Mouse (Mus musculus) heart, embryonic 10.5 days (tissue): ENCODE data around the gene Cdc42bpb. TPM values are rescaled to one million over a fixed set of nuclear protein-coding genes. Genes with fewer than 3 reads are reported as not detected.
A peak's percentile ranks its signal among the peaks of the same experiment; 100 is the strongest.

Experiments
- DNase-seq: peaks from one replicate; pipeline ENCODE4 v3.0.0-alpha.2; 2017; ENCODE audit warnings: low spot score
- H3K27ac ChIP-seq: fragments of 300-500 bp; sonication (generic); 2 replicates; pipeline ENCODE4 v1.5.1; 2016; ENCODE audit warnings: mild to moderate bottlenecking
- H3K27me3 ChIP-seq: fragments of 300-500 bp; sonication (generic); 2 replicates; pipeline ENCODE4 v1.6.1; 2016; ENCODE audit warnings: mild to moderate bottlenecking; ENCODE audit not compliant: poor library complexity, insufficient read depth, severe bottlenecking
- H3K36me3 ChIP-seq: fragments of 300-500 bp; sonication (generic); 2 replicates; pipeline ENCODE4 v1.6.1; 2016; ENCODE audit warnings: mild to moderate bottlenecking, moderate library complexity
- H3K4me1 ChIP-seq: fragments of 300-500 bp; sonication (generic); 2 replicates; pipeline ENCODE4 v1.6.1; 2016; ENCODE audit warnings: mild to moderate bottlenecking
- H3K4me3 ChIP-seq: fragments of 300-500 bp; sonication (generic); 2 replicates; pipeline ENCODE4 v1.5.1; 2016; ENCODE audit warnings: mild to moderate bottlenecking, moderate library complexity
- H3K9me3 ChIP-seq: fragments of 300-500 bp; sonication (generic); 2 replicates; pipeline ENCODE4 v1.6.1; 2016; ENCODE audit warnings: mild to moderate bottlenecking, moderate library complexity
- WGBS: fragments of 180-500 bp; shearing (Covaris S2); methylation state at CpG from one replicate; pipeline ENCODE4 v1.1.7; 2016; 5-methylcytosine and 5-hydroxymethylcytosine counted together
- polyA plus RNA-seq: library from polyadenylated mRNA; unstranded; fragments of >200 nt; fragmentation: Nextera tagmentation; extraction: Ambion mirVana; gene quantifications from 2 replicates; pipeline ENCODE4 v1.2.1, GENCODE M21; 2016

Cdc42bpb gene
- polyA plus RNA-seq, 1 experiment from 2014 or later = 33.1 TPM

GRCm38 (mm10) chr12:111411631-111412355 is 34.3 kb upstream of the Cdc42bpb start:
- peaks cover 32% of the 10 kb centered on the region for H3K4me1 ChIP-seq
- H3K36me3 ChIP-seq = no peaks in the 10 kb centered on the region
- 73% methylated on average over 8 of the region's 8 CpGs for WGBS
- no peak for DNase-seq
- H3K27me3 ChIP-seq = peaks cover 68% of the 10 kb centered on the region
- no peaks in the 10 kb centered on the region for H3K9me3 ChIP-seq
- peak overlapping the region; percentile 85; the same call in 1 of the 2 replicates for H3K27ac ChIP-seq
- H3K4me3 ChIP-seq = no peak overlapping the region

GRCm38 (mm10) chr12:111409583-111409982 is 32.1 kb upstream of the Cdc42bpb start:
- Histone ChIP-seq H3K36me3 (no peaks in the 10 kb centered on the region), H3K27ac (no peak overlapping the region), H3K4me1 (peaks cover 31% of the 10 kb centered on the region), H3K4me3 (no peak overlapping the region), H3K27me3 (peaks cover 72% of the 10 kb centered on the region), H3K9me3 (no peaks in the 10 kb centered on the region)
- no peak for DNase-seq
- 35% methylated on average over 5 of the region's 5 CpGs for WGBS

- H3K4me1 ChIP-seq = peaks cover 13% of the 10 kb centered on the region
- H3K36me3 ChIP-seq = no peaks in the 10 kb centered on the region
- DNase-seq = no peak
- peaks cover 75% of the 10 kb centered on the region for H3K27me3 ChIP-seq
- 2% methylated on average over 24 of the region's 24 CpGs for WGBS
- H3K4me3 ChIP-seq = peak within 1 kb of the TSS; percentile 37
- no peaks in the 10 kb centered on the region for H3K9me3 ChIP-seq
- peak within 1 kb of the TSS; percentile 72 for H3K27ac ChIP-seq
Observed at GRCm38 (mm10) chr12:111406622-111407021, 29.1 kb upstream of the Cdc42bpb start, which contains the start of gene Lbhd2. TSS of gene Lbhd2 (plus strand) at chr12:111406809.

- H3K9me3 ChIP-seq = no peaks in the 10 kb centered on the region
- H3K36me3 ChIP-seq = no peaks in the 10 kb centered on the region
- no peak overlapping the region for H3K27ac ChIP-seq
- H3K4me1 ChIP-seq = peaks cover 14% of the 10 kb centered on the region
- H3K27me3 ChIP-seq = peaks cover 67% of the 10 kb centered on the region
- 56% methylated on average over 10 of the region's 10 CpGs for WGBS
- no peak overlapping the region for H3K4me3 ChIP-seq
- DNase-seq = no peak
Observed at GRCm38 (mm10) chr12:111404880-111405279, 27.4 kb upstream of the Cdc42bpb start.

DNA sequence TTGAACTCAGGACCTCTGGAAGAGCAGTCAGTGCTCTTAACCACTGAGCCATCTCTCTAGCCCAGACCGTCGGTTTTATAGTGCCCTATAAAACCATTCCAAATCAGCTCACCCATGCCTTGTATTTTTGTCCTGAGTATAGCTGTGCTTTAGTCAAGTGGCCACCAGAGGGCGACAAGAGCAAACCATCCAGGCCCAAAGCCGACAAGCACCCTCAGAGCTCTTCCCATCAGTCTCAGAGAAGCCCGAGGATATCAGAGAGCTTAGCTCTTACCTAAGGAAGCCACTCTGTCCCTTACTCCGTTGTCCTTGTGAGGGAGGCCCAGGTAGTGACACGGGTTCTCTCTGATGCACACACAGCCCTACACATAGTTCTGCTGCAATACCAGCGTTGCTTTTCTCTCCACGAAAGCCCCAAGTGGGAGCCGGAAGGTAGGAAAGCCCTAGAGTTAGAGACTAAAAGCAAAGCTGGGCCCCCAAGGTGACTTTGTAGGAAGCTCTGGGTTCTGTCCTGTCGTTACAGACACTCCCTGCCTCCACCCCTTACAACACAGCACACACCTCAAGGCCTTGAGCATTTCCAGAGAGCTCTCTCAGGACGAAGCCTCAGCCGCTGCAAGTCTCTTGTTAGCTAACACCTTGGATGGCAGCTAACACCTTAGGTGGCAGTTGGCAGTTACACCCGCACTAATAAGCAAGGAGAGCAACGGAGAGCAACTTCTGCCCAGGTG is 24.1 kb upstream of the Cdc42bpb start:
- no peaks in the 10 kb centered on the region for H3K36me3 ChIP-seq

DNA sequence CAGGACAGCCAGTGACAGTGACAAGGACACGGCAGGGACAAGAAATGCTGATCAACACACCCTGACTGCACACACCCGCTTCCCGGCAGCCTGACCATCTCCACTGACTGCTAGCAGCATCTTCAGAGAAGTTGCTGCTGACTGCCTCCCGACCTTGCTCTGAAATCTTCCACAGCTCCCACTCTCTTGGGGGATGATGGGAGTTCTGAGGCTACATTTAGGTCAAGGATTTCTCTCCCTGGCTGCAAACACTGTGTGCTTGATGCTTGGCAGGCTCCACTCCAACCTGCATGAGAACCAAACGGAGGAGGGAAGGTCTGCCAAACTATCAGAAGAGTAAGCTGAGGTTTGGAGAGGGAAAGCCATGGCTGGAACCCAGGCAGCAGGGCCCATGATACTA is 19.5 kb upstream of the Cdc42bpb start:
- 0 out of 2 replicates have a peak overlapping the region, but pooled peaks have one; percentile 13 for H3K27ac ChIP-seq
- no peaks in the 10 kb centered on the region for H3K36me3 ChIP-seq
- H3K4me3 ChIP-seq = no peak overlapping the region
- DNase-seq = no peak
- H3K4me1 ChIP-seq = peaks cover 19% of the 10 kb centered on the region
- WGBS = 53% methylated on average over 5 of the region's 5 CpGs
- H3K27me3 ChIP-seq = peaks cover 38% of the 10 kb centered on the region
- H3K9me3 ChIP-seq = no peaks in the 10 kb centered on the region

More for the DNA sequence above, 24.1 kb upstream of the Cdc42bpb start:
- H3K27ac ChIP-seq = peak overlapping the region; percentile 42; the same call in 1 of the 2 replicates
- H3K4me3 ChIP-seq = no peak overlapping the region
- peaks cover 20% of the 10 kb centered on the region for H3K4me1 ChIP-seq
- DNase-seq = no peak
- WGBS = 18% methylated on average over 15 of the region's 15 CpGs
- H3K9me3 ChIP-seq = no peaks in the 10 kb centered on the region
- peaks cover 59% of the 10 kb centered on the region for H3K27me3 ChIP-seq

- Histone ChIP-seq H3K36me3 (no peaks in the 10 kb centered on the region), H3K4me3 (no peak overlapping the region), H3K4me1 (peaks cover 14% of the 10 kb centered on the region; the same call in 1 of the 2 replicates), H3K27ac (no peak overlapping the region), H3K27me3 (peaks cover 20% of the 10 kb centered on the region; the same call in 1 of the 2 replicates), H3K9me3 (no peaks in the 10 kb centered on the region)
- no peak for DNase-seq
- WGBS = 82% methylated on average over 6 of the region's 6 CpGs
Observed at GRCm38 (mm10) chr12:111394008-111394407, 16.5 kb upstream of the Cdc42bpb start.

DNA sequence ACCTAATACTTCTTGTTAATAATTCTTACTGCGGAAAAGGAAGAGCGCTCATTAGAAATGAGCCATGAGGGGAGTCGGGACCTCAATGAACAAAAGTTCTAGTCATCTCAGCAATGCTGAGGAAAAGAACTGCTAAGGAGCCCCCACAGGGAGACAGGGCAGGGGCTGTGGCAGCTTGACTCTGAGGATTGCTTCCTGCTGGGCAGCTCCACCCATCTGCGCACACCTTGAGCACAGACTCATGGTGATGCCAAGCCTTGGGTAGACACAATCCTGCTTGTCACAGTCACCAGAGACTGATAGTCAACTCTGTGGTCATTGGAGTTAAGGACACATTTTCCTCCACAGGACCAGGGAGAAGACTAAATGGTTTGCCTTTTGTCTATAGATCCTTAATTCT is 9.6 kb upstream of the Cdc42bpb start:
- no peak overlapping the region for H3K4me3 ChIP-seq
- H3K4me1 ChIP-seq = peaks cover 18% of the 10 kb centered on the region
- no peaks in the 10 kb centered on the region for H3K27me3 ChIP-seq
- H3K27ac ChIP-seq = peak overlapping the region; percentile 83
- H3K9me3 ChIP-seq = no peaks in the 10 kb centered on the region
- DNase-seq = no peak
- WGBS = 81% methylated on average over 4 of the region's 4 CpGs
- H3K36me3 ChIP-seq = no peaks in the 10 kb centered on the region

GRCm38 (mm10) chr12:111386642-111387120 is 9.2 kb upstream of the Cdc42bpb start:
- peak overlapping the region; percentile 83 for H3K27ac ChIP-seq
- peaks cover 21% of the 10 kb centered on the region for H3K4me1 ChIP-seq
- H3K36me3 ChIP-seq = no peaks in the 10 kb centered on the region
- peak; percentile 86 for DNase-seq
- no peak overlapping the region for H3K4me3 ChIP-seq
- H3K9me3 ChIP-seq = no peaks in the 10 kb centered on the region
- 38% methylated on average over 8 of the region's 8 CpGs for WGBS
- H3K27me3 ChIP-seq = no peaks in the 10 kb centered on the region

- Histone ChIP-seq H3K4me3 (no peak overlapping the region), H3K27me3 (no peaks in the 10 kb centered on the region), H3K27ac (peak overlapping the region; percentile 83), H3K4me1 (peaks cover 24% of the 10 kb centered on the region), H3K36me3 (no peaks in the 10 kb centered on the region), H3K9me3 (no peaks in the 10 kb centered on the region)
- 76% methylated on average over 13 of the region's 13 CpGs for whole genome bisulfite sequencing
- no peak for DNase-seq
Observed at GRCm38 (mm10) chr12:111385883-111386641, 8.5 kb upstream of the Cdc42bpb start.

GRCm38 (mm10) chr12:111378812-111379211 is 1.3 kb upstream of the Cdc42bpb start:
- peaks cover 41% of the 10 kb centered on the region for H3K4me1 ChIP-seq
- DNase-seq = no peak
- 71% methylated on average over 12 of the region's 12 CpGs for WGBS
- H3K9me3 ChIP-seq = no peaks in the 10 kb centered on the region
- H3K27ac ChIP-seq = peak overlapping the region; percentile 94
- H3K4me3 ChIP-seq = peak overlapping the region; percentile 94
- H3K36me3 ChIP-seq = no peaks in the 10 kb centered on the region
- no peaks in the 10 kb centered on the region for H3K27me3 ChIP-seq

- Histone ChIP-seq H3K36me3 (no peaks in the 10 kb centered on the region), H3K27me3 (no peaks in the 10 kb centered on the region), H3K4me3 (peak overlapping the region; percentile 94), H3K27ac (peak overlapping the region; percentile 94), H3K9me3 (no peaks in the 10 kb centered on the region), H3K4me1 (peaks cover 48% of the 10 kb centered on the region)
- WGBS = under 1% methylated on average over 32 of the region's 32 CpGs
- no peak for DNase-seq
Observed at GRCm38 (mm10) chr12:111377986-111378490, 520 bp upstream of the Cdc42bpb start.
